Mouse (Mus musculus): ENCODE measurements around the gene Olfr944. TPM values are rescaled to one million over a fixed set of nuclear protein-coding genes. Genes with fewer than 3 reads are reported as not detected.

Olfr944 gene
- not detected for polyA plus RNA-seq (2017; shearing (Covaris generic))

GRCm38 (mm10) chr9:39201620-39202019, at the start of gene Olfr944:
Gene Olfr944 (plus strand): TSS chr9:39201920.
- no peak for ATAC-seq

DNA sequence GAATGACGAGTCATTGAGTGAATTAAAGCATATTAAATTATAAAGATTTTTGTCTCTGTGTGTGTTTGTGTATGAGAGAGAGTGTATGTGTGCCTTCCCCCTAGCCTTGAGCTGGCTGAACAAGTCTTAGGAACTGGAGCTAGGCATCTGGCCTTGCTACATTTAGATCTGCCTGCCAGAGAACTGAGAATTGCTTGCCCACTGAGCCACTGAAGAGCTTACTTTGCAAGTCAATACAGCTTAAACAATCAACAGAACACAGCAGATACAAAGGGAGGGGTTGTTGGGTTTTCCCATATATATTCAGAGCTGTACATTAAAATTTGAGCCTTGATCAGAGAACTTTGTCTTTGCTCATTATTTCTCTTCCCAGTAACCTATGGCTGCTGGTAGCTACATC, 49.3 kb upstream of the Olfr944 start:
- ATAC-seq = no peak

- no peak for ATAC-seq
Measured at GRCm38 (mm10) chr9:39166004-39166403, 35.7 kb upstream of the Olfr944 start, which contains the start of gene Olfr943. Gene Olfr943 (plus strand): TSS chr9:39166304.

DNA sequence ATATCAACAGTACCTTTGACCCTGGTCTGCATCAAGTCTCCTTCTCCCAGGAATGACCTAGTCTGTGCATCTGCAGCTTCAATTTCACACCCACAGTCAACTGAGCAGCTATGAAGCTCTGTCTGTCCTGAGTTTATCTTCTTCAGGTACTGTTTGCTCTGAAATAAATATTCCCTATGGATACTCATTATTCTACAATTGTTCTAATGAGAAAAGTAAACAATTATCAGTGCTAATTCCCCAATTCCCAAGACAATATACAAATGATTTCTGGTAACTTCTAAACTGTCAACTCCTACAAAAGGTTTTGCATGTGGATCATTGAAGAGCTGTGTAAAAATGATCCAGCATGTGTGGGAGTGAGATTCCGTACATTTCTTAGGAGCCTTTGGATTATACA, 48.2 kb downstream of the Olfr944 start, which contains the start of gene Olfr1537:
Gene Olfr1537 (minus strand): TSS at position 101 of the 400 bp plus-strand sequence.
- ATAC-seq = no peak

Other genes starting within 250 kb of the Olfr944 start
- gene Olfr933, start 229.6 kb upstream of the Olfr944 start, polyA plus RNA-seq (2017; shearing (Covaris generic)) = not detected
- not detected for gene Olfr934, start 213.6 kb upstream of the Olfr944 start, polyA plus RNA-seq (2017; shearing (Covaris generic))
- not detected for gene Olfr935, start 202.2 kb upstream of the Olfr944 start, polyA plus RNA-seq (2017; shearing (Covaris generic))
- not detected for gene Olfr146, start 178.5 kb upstream of the Olfr944 start, polyA plus RNA-seq (2017; shearing (Covaris generic))
- not detected for gene Olfr937, start 137.0 kb upstream of the Olfr944 start, polyA plus RNA-seq (2017; shearing (Covaris generic))
- not detected for gene Olfr938, start 123.0 kb upstream of the Olfr944 start, polyA plus RNA-seq (2017; shearing (Covaris generic))
- gene Olfr27, start 73.8 kb upstream of the Olfr944 start, polyA plus RNA-seq (2017; shearing (Covaris generic)) = not detected
- gene Olfr943, start 35.6 kb upstream of the Olfr944 start, polyA plus RNA-seq (2017; shearing (Covaris generic)) = under 1 TPM in 1 of 3 experiments, not detected in 2; 0.19 TPM
- not detected for gene Olfr1537, start 48.1 kb downstream of the Olfr944 start, polyA plus RNA-seq (2017; shearing (Covaris generic))
- gene Olfr945, start 74.9 kb downstream of the Olfr944 start, polyA plus RNA-seq (2017; shearing (Covaris generic)) = not detected
- gene Olfr948, start 124.1 kb downstream of the Olfr944 start, polyA plus RNA-seq (2017; shearing (Covaris generic)) = not detected
- gene Olfr951, start 185.5 kb downstream of the Olfr944 start, polyA plus RNA-seq (2017; shearing (Covaris generic)) = not detected
- not detected for gene Olfr952, start 225.2 kb downstream of the Olfr944 start, polyA plus RNA-seq (2017; shearing (Covaris generic))

All from inflammation-experienced regulatory T-cells, adult 6 months (primary cell).